Mouse (Mus musculus) activated CD4-positive, CD25-positive, alpha-beta regulatory T cell, adult 4 months (primary cell): ENCODE measurements around the gene Gse1. TPM values are rescaled to one million over a fixed set of nuclear protein-coding genes. Genes with fewer than 3 reads are reported as not detected.

Source experiments
- ATAC-seq: one replicate; pipeline ENCODE4 v1.8.0; 2017
- polyA plus RNA-seq, 2 experiments: library from polyadenylated mRNA; unstranded; fragments of 100-300 nt; shearing (Covaris generic); gene quantifications; one replicate each; pipeline ENCODE4 v1.2.1; 2017

Gene Gse1
- polyA plus RNA-seq, 2 experiments from 2014 or later = 2.9 to 4.1 TPM

DNA sequence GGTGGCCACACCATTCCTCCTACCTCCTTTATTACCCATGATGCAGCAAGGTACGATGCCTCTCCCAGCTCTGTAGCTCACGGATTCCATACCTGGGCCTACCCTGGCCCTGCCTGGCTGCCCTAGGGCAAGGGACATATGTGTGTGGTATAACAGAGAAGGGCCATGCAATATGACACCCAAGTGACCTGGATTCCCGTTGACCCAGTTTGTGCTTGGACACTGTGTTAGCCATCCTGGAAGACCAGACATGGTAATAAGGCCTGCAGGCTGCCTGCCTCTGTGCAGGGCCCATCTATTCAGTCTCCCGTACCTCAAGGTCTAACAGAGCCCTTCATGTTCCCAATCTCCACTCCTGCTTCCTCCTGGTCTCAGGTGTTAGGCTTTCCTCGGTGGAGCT is 200.2 kb downstream of the Gse1 start:
- no peak for ATAC-seq

DNA sequence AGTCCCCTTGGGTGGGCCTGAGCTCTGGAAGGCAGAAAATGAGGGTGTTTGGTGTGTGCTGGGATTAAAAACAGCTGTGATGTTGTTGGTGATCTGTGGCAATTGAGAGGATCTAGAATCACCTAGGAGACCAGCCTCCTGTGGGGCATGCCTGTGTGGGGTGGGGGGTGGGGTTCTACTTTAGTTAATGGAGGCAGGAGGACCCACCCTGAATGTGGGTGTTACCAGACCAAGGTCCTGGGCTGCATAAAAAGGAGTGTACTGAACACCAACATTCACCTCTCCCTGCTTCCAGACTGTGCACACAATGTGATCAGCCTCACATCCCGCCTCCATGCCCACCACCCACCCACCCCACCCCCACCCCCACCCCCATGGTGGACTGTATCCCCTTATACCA is 200.9 kb downstream of the Gse1 start:
- ATAC-seq = no peak

DNA sequence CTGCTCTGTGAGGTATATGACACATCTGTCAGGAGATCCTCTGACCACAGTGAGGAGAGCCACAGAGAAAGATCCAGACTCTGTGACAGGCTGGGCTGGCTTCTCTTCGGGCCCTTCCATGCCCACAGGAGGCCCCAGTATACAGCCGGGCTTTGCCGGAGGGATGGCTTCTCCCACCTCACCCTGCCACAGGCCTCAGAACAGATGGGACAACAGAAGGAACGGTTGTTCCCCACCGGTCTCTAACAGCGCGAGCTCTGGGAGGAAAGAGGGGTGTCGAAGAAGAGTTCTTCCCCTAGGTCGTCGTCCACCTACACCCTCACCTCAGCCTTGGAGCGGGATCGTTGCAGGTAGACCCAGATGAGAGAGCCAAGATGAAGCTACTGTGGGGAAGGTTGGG is 202.8 kb downstream of the Gse1 start:
- no peak for ATAC-seq

DNA sequence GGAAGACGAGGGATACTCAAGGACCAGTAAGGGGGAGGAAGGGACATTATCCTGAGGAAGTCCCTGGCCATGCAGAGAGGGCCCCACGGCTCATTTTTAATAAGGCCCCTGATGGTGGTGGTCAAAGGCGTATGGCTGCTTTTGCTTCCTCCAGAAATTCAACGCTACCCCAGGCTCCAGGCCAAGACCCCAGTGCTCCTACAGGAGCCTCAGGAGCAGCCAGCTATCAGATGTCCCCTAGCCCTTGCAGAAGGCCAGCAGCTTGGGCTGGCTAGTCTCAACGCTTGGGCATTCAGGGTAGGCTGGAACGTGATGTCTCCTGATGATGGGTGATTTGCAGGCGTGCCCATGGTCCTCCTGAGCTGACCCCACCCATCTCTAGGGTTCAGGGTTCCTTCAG is 204.2 kb downstream of the Gse1 start:
- no peak for ATAC-seq

DNA sequence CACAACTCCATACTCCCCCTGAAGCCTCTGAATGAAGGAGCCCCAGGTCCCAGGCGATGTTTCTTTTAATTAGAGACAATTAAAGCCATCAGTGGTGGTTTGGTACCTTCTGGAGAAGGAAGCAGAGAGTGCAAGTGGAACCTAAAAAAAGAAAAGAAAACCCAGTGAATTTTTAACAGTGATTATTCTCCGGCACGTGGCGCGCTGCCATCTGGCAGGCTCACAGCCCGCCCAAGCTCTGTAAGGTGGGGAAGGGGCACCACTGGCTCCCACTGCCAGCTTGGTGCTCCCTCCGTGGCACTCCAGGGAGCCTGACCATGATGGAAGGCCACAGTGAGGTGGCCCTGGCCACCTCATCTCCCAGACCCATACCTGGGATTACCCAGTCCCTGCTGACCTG is 204.9 kb downstream of the Gse1 start:
- no peak for ATAC-seq

DNA sequence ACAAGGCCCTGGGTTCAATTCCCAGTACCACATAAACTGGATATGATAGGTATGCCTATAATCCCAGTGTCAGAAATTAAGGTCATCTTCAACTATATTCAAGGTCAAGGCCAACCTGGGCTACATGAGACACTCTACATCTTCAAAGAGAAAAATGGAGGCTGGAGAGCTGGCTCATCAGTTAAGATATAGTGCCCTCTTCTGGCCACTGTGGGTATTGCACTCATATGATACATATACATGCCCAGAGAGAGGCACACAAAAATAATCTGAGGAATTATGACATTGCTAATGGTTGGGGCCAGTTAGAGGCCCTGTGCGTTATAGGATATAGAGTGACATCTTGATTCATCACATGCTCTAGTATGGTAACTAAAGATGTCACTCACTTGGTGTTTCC is 205.5 kb downstream of the Gse1 start:
- ATAC-seq = no peak

DNA sequence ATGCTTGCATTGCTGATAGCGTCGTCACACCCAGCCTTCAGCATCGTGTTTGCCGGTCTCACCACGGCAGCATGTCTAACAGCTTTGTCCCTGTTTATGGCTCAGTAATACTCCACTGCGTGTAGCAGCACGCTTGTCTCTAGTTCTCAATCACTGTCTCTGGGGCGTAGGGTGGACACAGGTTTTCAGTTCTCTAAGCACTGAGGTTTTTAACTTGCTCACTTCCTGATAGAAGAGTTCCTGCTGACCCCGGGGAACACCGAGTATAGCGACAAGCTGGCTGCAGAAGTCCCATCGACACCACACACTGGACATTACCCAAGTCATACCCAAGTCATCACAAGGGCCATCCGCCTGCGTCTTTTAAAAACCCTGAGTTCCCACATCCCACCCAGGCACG is 207.5 kb downstream of the Gse1 start:
- no peak for ATAC-seq

DNA sequence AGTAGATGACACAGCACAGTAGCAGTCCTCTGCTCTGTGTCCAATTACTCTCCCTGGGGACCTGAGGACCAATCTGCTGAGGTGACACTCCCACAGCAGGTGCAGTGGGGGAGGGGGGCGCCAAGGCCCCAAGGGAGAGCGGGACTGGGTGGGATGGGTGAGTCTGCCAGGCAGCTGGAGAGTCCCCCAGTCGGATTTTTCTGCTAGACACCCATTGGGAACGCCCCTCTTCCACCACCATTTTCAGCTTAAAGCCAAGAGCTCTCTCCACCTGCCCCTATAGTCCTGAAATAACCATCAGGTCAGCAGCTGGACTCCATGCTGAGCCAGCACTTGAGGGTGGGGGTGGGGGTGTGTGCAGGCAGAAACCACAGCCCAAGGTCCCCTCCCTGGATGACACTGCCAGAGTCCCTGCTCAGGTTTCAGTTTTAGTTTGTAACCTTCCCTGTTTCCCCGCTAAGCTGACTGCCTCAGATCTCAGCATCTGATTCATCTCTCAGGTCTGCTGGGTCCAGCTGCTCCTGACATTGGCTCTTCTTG is 208.3 kb downstream of the Gse1 start:
- ATAC-seq = no peak

DNA sequence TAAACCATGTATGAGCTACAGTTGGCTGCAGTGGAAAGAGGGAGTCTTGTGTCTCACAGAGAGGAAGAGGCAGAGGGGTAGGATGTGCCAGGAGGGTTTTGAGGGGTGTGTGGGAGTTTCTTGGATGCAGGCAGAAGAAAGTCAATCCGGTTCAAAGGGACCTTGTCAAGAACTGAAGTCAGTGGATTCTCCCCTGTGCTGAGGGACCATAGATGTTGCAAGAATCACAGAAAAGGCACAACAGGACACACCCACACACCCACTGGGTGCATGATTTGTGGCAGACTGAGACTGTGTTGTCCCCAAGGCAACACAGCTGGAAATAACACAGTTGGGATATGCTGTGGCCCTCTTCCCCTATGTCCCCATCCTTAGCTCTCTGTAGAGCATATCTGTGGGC is 209.0 kb downstream of the Gse1 start:
- ATAC-seq = no peak

DNA sequence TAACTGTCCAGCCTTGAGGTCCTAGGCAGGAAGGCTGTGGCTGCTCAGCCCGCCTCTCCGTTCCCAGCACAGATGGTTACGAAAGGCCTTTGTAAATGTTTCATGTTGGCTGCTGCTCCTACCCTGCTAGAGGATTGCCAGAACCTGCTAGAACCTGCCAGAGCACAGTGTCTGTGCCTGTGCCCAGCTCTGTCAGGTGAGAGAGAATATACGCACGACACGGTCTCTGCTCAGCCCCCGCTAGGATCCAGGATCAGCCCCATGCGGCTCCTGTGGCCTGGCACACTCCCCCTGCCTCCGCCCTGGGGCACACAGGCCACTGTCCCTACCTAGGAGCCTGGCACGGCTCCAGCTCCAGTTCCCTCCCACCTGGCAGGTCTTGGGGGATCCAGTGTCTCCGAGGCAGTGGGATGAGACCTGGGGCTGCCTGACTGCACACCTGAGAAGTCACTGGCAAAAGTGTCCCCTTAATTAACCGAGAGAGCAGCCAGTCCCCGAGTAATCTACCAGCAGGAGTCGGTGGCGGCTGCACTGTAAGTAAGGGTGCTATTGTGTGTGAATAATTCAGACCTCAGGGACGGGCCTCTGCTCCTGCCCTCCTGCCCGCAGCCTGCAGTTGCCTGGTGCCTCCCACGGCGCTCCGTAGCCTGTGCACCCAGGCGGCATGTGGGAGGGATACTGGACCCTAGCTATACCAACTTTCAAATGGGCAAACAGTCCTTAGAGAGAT is 209.6 kb downstream of the Gse1 start:
- no peak for ATAC-seq

DNA sequence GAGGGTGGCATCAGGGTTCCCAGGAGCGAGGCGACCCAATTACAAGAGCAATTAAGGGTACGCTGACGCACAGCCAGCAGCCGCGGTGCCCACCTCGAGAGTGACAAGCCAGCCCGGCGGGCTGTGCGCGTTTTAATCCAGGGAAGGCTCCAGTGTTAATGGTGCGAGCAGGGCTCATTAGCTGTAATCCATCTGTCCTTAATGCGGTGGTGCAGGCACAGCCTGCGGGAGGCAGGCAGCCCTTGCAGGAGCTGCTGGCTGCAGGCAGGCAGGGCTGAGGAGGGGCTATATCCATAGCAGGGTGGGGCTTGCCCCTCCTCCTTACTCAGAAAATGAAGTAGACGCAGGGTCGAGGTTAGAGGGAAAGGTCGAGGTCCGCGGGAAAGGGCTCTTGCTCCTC is 211.1 kb downstream of the Gse1 start:
- ATAC-seq = no peak

DNA sequence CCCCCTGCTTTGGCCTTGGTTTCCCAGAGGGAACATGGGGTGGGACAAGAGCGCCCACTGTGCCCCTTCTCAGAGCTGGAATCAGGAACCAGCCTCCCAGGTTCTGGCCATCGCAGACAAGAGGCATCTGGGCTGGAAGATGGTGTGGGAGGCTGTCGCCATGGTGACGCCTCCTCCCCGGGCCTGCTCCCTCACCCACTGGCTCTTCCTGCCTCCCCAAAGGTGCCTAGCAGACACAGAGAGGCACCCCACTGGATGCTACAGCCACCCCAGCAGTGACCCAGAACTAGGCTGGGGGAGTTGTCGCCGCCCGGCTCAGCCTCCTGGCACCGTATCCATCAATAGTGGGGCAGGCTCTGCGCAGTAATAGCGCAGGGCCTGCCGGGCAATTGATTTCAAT is 212.5 kb downstream of the Gse1 start:
- ATAC-seq = no peak

DNA sequence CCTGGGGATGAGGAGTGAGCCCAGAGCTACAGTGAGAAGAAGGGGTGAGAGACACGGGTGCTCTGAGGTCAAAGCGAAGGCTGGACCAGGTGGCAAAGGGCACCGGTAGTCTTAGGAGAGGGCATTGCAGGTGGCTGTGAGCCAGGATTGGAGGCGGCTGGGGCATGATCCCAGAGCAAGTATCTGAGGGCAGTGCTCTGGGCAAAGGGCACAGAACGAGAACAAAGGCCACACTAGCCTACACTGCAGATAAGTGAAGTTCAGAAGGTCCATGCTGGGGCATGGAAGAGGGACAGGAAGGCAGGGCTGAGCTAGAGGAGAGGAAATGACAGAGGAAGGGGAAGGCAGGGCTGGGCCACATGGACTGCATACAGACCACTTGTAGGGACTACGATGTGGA is 213.4 kb downstream of the Gse1 start:
- ATAC-seq = no peak

DNA sequence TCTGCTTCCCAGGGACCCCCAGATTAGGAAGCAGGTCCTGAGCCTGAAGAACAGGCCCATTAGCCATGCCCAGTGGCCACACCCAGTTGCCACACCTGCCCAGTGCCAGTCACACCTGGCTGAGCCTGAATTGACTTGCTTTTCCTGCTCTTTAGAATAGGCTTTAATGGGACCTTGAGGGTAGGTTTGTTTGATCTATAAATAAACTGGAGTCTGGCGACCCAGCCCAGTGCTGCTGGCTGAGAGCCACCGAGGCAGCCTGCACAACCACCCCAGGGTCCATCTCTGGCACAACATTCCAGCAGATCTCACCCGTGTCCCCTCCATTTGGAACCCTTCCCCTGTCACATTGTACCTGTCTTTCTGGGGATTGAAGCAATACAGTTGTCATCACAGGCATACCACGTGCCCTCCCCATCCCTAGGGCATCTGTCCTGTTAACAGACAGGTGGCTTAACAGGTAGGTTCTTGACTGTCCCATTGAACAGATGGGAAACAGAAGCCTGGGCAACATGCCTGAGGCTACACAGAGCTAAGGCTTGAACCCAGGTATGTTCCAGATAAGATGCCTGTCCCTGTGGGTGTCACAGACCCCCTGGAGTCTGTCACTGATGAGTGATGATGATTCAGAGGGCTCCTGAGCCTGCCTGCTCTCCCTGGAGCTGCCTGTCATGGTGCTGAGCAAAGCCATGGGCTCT is 214.2 kb downstream of the Gse1 start:
- ATAC-seq = no peak

DNA sequence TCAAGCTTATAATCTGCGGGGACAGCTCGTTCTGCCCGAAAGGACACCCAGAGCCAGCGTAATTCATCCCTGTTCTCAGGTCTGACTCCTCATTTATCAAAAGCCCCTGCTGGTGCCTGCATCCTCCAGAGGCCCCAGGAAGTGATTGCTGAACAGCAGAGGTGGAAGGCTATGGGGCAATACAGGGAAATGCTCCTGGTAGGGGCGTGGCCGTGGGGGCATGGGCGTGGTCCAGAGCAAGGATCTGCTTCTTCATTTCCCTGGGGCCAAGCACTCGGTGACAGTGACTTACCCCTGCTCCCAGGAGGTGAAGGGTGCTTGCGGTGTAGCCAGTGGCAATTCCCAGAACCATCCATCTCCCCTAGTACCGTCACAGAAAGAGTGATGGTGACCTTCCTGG is 217.0 kb downstream of the Gse1 start:
- no peak for ATAC-seq

DNA sequence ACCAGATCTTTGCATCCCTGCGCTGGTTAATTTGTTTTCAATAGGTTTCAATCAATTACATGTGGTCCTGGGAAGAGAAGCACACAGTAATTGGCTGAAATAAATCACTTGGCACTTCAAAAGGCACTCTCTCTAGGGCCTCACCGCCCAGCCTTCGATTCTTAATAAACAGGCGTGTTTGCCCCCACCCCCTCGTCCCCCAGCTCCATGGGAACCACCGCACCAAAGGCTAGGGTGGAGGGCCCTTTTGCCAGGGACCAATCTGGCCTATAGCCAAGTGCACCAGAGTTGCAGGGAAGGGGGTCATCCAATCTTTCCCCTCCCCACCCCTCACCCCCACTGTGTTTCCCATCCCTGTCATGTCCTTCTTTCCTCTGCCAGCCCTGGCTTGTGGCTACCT is 219.9 kb downstream of the Gse1 start:
- ATAC-seq = no peak

DNA sequence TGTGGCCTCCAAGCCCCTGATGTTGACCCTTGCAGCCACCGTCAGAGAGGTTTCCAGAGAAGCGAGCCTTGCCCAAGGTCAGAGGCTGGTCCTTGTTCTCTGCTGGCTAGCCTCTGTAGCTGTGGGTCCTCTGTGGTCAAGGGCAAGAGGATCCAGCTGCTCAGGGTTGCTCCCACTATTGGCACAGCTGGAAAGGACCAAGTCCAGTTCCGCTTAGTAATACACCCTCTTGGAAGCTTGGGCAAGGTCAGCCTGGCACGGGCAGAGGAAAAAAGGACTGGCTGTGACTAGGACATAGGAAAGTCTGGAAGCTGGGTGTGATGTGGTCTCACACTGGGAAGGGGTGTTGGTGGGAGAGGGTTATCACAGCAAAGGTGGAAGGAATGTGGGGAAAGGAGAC is 220.9 kb downstream of the Gse1 start:
- ATAC-seq = no peak

DNA sequence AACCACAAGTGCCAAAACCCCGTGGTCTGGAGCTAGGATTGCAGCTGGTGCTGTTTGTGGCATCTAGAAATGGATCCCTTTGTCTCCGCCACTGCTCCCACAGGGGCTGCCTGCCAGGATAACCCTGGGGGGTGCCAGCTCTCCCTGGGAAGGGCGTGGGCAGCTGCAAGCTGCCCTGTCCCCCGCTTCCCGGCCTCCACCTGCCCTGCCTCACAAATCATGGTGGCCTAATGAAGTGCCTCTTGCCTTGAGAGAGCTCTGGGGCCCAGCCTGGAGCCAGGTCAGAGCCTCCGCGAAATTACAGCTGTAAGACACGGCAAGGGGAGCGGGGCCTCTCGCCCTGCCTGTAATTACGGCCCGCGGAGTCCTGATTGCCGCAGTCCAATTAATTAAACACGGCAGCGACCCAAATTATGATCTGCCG is 221.4 kb downstream of the Gse1 start:
- no peak for ATAC-seq

DNA sequence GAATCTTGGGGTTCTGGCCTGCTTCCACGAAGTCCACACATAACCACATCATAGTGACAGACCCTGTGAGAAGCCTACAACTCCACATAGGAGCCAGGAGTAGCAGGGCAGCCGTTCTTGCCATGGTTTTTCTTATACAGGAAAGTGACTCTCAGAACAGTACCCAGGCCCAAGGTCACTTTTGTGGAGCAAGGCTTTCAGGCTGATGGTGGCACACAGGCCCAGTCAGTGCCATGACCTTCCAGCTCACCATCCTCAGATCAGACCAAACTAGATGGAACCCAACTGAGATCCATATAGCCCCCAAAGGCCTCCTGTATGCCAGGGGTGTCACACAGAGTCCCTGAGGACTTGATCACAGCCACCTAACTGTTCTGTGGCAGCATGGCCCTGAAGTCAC is 223.9 kb downstream of the Gse1 start:
- ATAC-seq = no peak

DNA sequence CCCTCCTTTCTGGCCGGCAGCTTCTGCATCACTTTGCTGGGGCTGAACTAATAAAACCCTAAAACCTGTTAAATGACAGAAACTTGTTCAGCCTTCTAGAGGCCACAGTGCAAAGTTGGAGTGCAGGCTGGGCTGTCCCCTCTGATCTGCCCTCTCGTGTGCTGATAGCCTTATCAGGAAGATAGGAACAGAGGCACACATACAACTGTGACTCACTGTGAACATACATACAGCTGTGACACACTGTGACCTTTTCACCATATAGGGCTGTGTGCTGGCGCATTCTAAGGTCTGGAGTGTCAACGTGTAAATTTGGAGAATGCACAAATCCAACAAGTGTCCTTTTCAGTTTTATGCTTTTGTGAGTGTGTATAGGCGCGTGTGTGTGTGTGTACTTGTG is 226.1 kb downstream of the Gse1 start:
- no peak for ATAC-seq

DNA sequence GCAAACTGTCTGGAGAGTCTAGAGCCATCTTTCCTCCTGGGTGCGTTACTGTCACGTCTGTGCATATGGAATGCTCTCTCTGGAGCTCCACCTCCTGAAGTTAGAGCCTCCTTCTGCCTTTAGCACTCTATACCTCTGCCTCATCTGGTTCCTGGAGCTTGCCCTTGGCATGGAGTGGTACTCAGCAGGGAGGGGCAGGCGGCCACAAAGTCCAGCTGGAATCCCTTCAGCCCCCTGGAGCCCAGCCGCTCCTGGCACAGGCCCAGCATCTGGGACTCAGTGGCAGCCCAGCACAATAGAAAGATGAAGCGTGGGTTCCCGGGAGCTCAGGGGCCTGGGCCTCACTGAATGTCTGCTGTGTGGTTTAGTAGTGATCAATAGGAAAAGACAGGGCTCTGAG is 232.1 kb downstream of the Gse1 start:
- ATAC-seq = no peak

DNA sequence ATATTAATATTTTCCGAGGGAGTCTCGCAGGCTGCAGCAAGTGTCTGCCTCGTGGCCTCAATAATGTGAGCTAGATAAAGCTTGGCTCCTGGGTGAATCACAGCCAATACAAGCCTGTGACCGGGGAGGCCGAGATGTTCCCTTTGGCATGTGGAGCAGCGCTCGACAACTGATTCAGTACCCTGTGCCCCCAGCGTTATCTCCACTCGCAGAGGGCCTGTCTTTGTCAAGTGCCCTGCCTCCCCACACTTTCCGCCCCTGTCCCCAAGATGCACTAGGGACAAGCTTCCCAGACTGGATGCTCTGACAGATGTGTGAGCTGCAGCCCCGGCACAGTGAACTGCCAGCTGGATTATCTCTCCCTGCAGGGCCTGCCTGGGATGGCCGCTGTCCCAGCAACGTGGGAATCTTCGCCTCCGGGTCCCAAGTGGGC is 233.9 kb downstream of the Gse1 start:
- no peak for ATAC-seq

DNA sequence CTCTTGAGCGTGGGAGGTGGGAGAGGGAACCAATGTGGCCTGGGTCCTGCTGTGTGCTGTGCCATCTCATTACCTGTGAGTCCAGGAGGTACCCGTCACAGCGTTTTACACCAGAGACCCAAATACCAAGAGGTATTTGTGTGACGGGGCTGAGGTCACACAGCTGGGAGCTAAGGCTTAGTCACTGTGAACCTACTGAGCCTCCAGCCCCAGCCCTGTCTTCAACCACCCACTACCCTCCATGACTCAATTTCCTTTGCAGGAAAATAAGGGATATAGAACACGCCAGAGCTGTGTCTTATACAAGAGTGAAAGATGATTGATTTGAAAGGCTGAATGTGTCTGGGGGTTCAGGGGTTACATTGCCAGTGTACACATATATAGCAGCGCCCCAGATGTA is 234.4 kb downstream of the Gse1 start:
- no peak for ATAC-seq

DNA sequence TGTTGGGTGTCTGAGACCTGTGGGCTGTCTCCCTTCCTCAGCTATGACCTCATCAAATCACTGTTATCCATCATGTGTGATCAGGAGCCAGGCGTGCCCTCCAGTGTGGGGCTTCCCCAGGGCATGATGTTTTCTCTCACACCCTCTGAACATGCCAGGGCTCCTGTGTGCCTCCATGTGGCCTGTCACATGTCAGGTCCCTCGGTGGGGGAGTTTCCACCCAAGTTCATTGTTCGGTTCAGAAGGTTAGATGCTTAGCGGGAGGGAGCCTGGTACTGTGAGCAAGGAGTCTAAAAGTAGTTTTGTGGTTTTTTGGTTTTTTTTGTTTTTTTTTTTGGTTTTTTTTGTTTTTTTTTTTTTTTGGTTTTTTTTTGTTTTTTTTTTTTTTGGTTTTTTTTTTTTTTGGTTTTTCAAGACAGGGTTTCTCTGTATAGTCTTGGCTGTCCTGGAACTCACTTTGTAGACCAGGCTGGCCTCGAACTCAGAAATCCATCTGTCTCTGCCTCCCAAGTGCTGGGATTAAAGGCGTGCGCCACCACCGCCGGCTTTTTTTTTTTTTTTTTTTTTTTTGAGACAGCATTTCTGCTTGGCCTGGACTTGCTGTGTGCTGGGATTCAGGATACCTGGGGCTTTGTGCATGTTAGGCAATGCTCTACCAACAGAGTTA is 235.8 kb downstream of the Gse1 start:
- peak; percentile 65 for ATAC-seq
